Mouse (Mus musculus): Measurements from ENCODE around the gene Zfpl1. TPM values are rescaled to one million over a fixed set of nuclear protein-coding genes. Genes with fewer than 3 reads are reported as not detected.
"Not testable (repeated sequence)": the region's sequence is repeated elsewhere in the genome, so short reads cannot be mapped to it uniquely, and the experiment has no call there.

The Zfpl1 gene
- polyA plus RNA-seq (2012; rRNA removed), result 89.7 and 99.1 TPM in 2 replicates

DNA sequence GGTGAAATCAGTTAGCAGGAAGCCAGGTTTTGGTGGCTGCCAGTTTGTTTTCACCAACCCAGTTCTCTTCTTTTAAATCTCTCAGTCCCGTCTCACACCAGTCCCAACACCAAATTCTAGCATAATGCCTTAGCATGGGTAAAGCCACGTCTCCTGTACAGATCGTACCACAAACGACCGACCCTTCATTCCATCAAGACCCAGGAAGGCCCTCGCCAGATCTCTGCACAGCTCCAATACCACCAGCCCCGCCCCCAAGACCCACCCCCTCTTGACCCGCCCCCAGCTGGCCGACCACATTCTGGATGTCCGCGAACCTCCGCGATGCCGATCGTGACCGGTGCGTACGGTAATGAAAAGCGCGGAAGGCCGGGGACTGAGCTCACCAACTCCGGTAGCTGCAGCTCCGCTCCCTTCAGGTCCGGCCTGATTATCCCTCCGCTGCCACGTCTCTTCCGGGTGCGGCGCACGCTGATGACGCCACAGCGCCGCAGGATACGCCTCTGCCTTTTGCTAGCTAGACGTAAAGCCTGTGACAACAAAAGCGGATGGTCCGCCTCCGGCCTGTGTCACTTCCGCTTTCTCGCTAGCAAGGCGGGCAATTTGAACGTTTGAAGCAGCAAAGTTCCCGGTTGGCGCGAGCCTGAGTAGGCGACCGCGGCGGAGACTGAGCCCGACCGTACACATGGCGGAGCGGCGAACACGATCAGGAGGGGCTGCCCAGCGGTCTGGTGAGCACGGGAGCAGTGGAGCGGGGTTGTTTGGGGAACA lies at the start of gene Zfpl1, which contains the start of gene Cdca5:
TSS of gene Zfpl1 (minus strand) at position 479 of the 771 bp plus-strand sequence.
TSS of gene Cdca5 (plus strand) at position 506 of the 771 bp plus-strand sequence.
- under 1% methylated on average over 58 of the region's 58 CpGs for WGBS
- peak; percentile 96 for DNase-seq
- Histone ChIP-seq H3K4me1 (ENCODE audit: control insufficient read depth, insufficient read depth, low read length) (peaks cover 7% of the 10 kb centered on the region), H3K4me3 (replicated peaks; ENCODE audit: extremely low read depth, low read depth, low read length) (peak within 1 kb of the TSS; percentile 94)
- TF ChIP-seq POLR2A (IDR thresholded peaks at IDR 0.05; ENCODE audit: borderline replicate concordance, extremely low read depth, low read depth, low read length) (peak; percentile 76; the same call in 1 of the 2 replicates), CTCF (IDR thresholded peaks at IDR 0.05; ENCODE audit: insufficient read depth, low read length) (no peak)

- not testable (repeated sequence) for H3K4me3 ChIP-seq (replicated peaks; ENCODE audit: extremely low read depth, low read depth, low read length); H3K4me1 ChIP-seq (ENCODE audit: control insufficient read depth, insufficient read depth, low read length); DNase-seq
- 37% methylated on average over 1 of the region's 1 CpGs for WGBS
Measured at GRCm38 (mm10) chr19:6133197-6133596, 48.4 kb upstream of the Zfpl1 start.

GRCm38 (mm10) chr19:6132171-6132827 lies 47.5 kb upstream of the Zfpl1 start:
- Histone ChIP-seq H3K4me3 (replicated peaks; ENCODE audit: extremely low read depth, low read depth, low read length) (no peak overlapping the region), H3K4me1 (ENCODE audit: control insufficient read depth, insufficient read depth, low read length) (no peaks in the 10 kb centered on the region)
- no peak for TF ChIP-seq POLR2A (IDR thresholded peaks at IDR 0.05; ENCODE audit: borderline replicate concordance, extremely low read depth, low read depth, low read length)
- no peak for TF ChIP-seq CTCF (IDR thresholded peaks at IDR 0.05; ENCODE audit: insufficient read depth, low read length)
- WGBS, result 81% methylated on average over 7 of the region's 7 CpGs
- DNase-seq, result no peak

DNA sequence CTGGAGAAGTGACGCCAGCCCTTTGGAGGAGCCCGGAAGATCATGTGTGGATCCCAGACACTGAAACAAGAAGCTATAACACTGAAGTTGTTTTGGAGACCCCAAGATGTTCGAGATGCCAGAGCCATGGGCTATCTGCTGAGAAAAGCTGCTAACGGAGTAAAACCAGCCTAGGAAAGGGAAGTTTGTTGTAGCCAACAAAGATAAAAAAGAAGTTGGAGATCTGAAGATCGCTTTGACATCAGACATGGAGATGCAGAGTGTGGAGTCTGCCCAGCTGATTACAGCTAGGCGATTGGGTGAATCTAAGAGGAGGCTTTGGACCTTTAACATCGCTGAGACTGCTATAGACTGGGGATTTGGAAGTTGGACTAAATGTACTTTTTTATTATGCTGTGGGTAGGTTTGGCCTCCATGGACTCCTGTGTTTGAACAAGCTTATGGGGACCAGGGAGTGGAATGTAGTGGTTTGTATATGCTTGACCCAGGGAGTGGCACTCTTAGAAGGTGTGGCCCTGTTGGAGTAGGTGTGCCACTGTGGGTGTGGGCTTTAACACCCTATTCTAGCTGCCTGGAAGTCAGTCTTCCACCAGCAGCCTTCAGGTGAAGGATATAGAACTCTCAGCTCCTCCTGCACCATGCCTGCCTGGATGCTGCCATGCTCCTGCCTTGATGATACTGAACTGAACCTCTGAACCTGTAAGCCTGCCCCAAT lies 45.8 kb upstream of the Zfpl1 start:
- not testable (repeated sequence) for DNase-seq; H3K4me3 ChIP-seq (replicated peaks; ENCODE audit: extremely low read depth, low read depth, low read length); H3K4me1 ChIP-seq (ENCODE audit: control insufficient read depth, insufficient read depth, low read length)
- 71% methylated on average over 7 of the region's 7 CpGs for WGBS

DNA sequence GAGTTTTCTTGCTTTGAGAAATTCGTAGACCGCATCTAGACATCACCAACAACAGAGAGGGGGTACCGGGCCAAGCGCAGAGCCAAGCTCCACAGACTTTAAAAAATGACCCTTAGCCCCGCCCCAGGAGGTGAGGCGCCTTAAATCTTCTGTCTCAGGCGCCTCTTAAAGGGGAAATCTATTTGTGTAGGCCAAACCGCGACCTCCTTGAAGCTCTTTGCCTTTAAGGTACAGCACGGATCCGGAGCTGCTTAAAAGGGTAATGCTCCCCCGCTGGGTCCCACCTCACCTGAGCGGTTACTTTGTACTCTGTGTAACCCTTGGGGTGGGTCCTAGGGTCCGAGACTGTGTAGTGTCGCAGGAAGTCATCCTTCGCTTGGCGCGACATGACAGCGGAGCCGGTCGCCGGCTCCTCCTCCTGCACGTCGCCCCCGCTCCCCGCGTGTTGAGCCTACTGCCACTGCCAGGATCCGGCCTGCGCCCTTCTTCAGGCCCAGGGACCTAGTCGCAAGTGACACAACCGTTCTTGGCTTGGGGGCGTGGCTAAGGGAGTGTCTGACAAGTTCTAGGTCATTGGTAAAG lies 43.1 kb upstream of the Zfpl1 start, which contains the start of gene Snx15:
TSS of gene Snx15 (minus strand) at position 545 of the 582 bp plus-strand sequence.
- H3K4me1 ChIP-seq (ENCODE audit: control insufficient read depth, insufficient read depth, low read length), result no peaks in the 10 kb centered on the region
- WGBS, result 1% methylated on average over 32 of the region's 32 CpGs
- peak within 1 kb of the TSS; percentile 82 for H3K4me3 ChIP-seq (replicated peaks; ENCODE audit: extremely low read depth, low read depth, low read length)
- DNase-seq, result peak; percentile 97
- TF ChIP-seq CTCF (IDR thresholded peaks at IDR 0.05; ENCODE audit: insufficient read depth, low read length) (no peak), POLR2A (IDR thresholded peaks at IDR 0.05; ENCODE audit: borderline replicate concordance, extremely low read depth, low read depth, low read length) (peak; percentile 51; the same call in 1 of the 2 replicates)

DNA sequence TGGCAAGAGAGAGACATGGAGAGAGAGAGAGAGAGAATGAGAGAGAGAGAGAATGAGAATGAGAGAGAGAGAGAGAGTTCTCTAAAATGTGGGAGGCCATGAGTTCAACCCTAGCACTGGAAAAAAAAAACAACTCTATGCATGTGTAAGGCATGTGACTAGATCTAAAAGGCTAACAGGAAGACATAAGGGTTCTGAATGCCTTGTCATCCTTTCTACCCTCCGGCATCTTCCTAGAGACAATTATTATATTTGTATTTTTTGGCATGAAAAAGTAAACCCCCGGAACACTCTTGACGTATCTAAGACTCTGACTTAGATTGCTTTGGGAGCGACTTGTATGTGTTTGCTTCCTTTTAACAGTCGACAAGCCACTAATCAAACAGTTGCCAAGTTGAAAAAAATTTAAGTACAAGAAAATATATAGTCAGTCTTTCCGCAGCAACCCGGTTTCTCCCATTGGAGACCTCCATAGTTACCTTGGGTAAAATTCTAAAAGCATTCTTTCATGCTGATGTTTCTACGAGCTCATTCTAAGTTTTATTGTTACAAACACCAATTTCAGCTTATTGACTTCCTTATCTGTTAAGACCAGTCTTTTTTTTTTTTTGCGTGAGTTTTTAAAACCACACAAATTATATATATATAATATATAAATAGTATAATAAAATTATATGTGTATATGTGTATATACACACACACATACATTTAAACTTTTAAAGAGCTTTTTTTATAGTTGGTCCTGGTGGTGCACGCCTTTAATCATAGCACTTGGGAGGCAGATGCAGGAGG lies 42.2 kb upstream of the Zfpl1 start:
- DNase-seq, result no peak
- TF ChIP-seq POLR2A (IDR thresholded peaks at IDR 0.05; ENCODE audit: borderline replicate concordance, extremely low read depth, low read depth, low read length) (no peak), CTCF (IDR thresholded peaks at IDR 0.05; ENCODE audit: insufficient read depth, low read length) (no peak)

DNA sequence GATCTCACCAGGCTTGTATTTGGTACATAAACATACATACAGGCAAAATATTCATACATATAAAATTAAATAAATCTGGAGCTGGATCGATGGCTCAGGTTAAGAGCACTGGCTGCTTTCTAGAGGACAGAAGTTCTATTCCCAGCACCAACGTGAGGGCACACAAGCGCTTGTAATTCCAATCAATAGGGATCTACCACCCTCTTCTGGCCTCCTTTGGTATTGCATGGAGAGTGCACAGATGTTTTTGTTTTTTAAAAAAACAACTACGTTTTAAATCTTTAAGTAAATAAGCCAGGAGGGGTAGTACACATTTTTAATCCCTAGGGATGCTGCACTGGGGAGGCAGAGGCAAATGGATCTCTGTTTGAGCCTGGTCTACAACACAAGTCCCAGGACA lies 41.5 kb upstream of the Zfpl1 start:
- Histone ChIP-seq H3K4me1 (ENCODE audit: control insufficient read depth, insufficient read depth, low read length) (no peaks in the 10 kb centered on the region), H3K4me3 (replicated peaks; ENCODE audit: extremely low read depth, low read depth, low read length) (no peak overlapping the region)
- peak; percentile 45 for DNase-seq
- TF ChIP-seq POLR2A (IDR thresholded peaks at IDR 0.05; ENCODE audit: borderline replicate concordance, extremely low read depth, low read depth, low read length), result no peak
- TF ChIP-seq CTCF (IDR thresholded peaks at IDR 0.05; ENCODE audit: insufficient read depth, low read length), result peak; percentile 45
- 21% methylated on average over 4 of the region's 4 CpGs for WGBS

More for the DNA sequence above, 42.2 kb upstream of the Zfpl1 start:
- WGBS, result 52% methylated on average over 10 of the region's 10 CpGs
- Histone ChIP-seq H3K4me3 (replicated peaks; ENCODE audit: extremely low read depth, low read depth, low read length) (peak overlapping the region; percentile 82), H3K4me1 (ENCODE audit: control insufficient read depth, insufficient read depth, low read length) (no peaks in the 10 kb centered on the region)

DNA sequence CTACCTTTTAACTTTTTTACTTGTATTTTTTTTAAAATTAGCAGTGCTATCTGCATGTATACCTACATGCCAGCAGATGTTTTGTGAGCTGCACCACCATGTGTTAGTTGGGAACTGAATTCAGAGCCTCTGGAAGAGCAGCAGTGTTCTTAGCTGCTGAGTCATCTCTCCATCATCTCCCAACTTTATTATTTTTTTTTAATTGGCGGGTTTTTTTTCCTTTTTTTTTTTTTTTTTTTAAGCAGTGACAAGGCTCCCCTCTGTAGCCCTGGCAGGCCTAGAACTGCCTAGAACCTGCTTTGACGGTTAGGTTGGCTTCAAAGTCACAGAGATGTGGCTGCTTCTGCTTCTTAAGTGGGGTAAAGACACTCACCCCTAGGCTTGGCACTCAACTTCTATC lies 40.1 kb upstream of the Zfpl1 start:
- WGBS, result 48% methylated on average over 2 of the region's 2 CpGs
- no peaks in the 10 kb centered on the region for H3K4me1 ChIP-seq (ENCODE audit: control insufficient read depth, insufficient read depth, low read length)
- no peak for TF ChIP-seq CTCF (IDR thresholded peaks at IDR 0.05; ENCODE audit: insufficient read depth, low read length)
- no peak for TF ChIP-seq POLR2A (IDR thresholded peaks at IDR 0.05; ENCODE audit: borderline replicate concordance, extremely low read depth, low read depth, low read length)
- DNase-seq, result no peak
- H3K4me3 ChIP-seq (replicated peaks; ENCODE audit: extremely low read depth, low read depth, low read length), result no peak overlapping the region

DNA sequence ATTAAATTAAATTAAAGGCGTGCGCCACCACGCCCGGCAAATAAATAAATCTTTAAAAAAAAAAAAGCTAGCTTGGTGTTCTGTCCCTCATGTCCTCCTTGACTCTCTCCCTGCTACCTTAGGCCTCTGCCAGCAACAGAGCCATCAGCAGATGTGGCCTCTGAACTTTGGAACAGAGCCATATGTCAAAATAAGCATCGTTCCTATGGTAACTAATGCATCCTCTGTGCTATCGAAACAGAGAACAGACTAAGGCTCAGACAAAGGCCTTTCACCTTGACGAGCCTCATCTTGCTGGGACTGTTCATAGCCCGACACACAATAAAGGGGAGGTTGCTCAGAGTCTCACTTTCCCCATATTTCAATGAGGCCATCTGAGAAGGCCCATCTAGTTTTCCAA lies 38.6 kb upstream of the Zfpl1 start:
- 72% methylated on average over 8 of the region's 8 CpGs for WGBS
- DNase-seq, result no peak
- H3K4me3 ChIP-seq (replicated peaks; ENCODE audit: extremely low read depth, low read depth, low read length), result no peak overlapping the region
- TF ChIP-seq CTCF (IDR thresholded peaks at IDR 0.05; ENCODE audit: insufficient read depth, low read length), result no peak
- no peak for TF ChIP-seq POLR2A (IDR thresholded peaks at IDR 0.05; ENCODE audit: borderline replicate concordance, extremely low read depth, low read depth, low read length)
- H3K4me1 ChIP-seq (ENCODE audit: control insufficient read depth, insufficient read depth, low read length), result no peaks in the 10 kb centered on the region
